Mouse (Mus musculus) CH12.LX (cell line): ENCODE measurements around the gene Cmip. TPM values are rescaled to one million over a fixed set of nuclear protein-coding genes. Genes with fewer than 3 reads are reported as not detected.

ENCODE experiments used
- DNase-seq: peaks from one replicate; pipeline ENCODE4 v3.0.0-alpha.2; 2013; ENCODE audit errors: extremely low read depth
- H3K27ac ChIP-seq: 2 replicates; pipeline ENCODE4 v1.5.1; 2012; ENCODE audit warnings: low read depth, mild to moderate bottlenecking, control low read depth, moderate library complexity; ENCODE audit not compliant: insufficient read depth
- H3K27me3 ChIP-seq: replicated peaks from 2 replicates; pipeline ENCODE3; 2012; ENCODE audit warnings: inconsistent platforms
- H3K36me3 ChIP-seq, 2 experiments: replicated peaks in 1 of 2; 2 replicates each; pipeline versions ENCODE3 to v1.6.1; 2012; ENCODE audit warnings: inconsistent platforms in 1 of 2, low read length in 1 of 2, mild to moderate bottlenecking in 1 of 2, mixed read lengths in 1 of 2, moderate library complexity in 1 of 2; ENCODE audit not compliant: control insufficient read depth in 1 of 2, insufficient read depth in 1 of 2
- H3K4me1 ChIP-seq, 2 experiments: 2 replicates each; pipeline ENCODE4 v1.6.1; 2012; ENCODE audit warnings: inconsistent platforms in 1 of 2, moderate library complexity in 1 of 2; ENCODE audit not compliant: insufficient read depth in 2 of 2, control insufficient read depth in 1 of 2
- H3K4me2 ChIP-seq: 2 replicates; pipeline ENCODE4 v1.6.1; 2012; ENCODE audit warnings: low read depth, mild to moderate bottlenecking, control low read depth; ENCODE audit not compliant: poor library complexity, insufficient read depth, severe bottlenecking
- H3K4me3 ChIP-seq, 3 experiments: fragments of 150-350 bp in 1 of 3; sonication (generic) in 1 of 3; replicated peaks in 1 of 3; 2 replicates each; pipeline versions ENCODE3 to v1.5.1; 2011 to 2012; ENCODE audit warnings: low read depth in 2 of 3, low read length in 2 of 3, mild to moderate bottlenecking in 2 of 3, moderate library complexity in 2 of 3, control low read depth in 1 of 3, improper control_type of control experiment in 1 of 3, inconsistent platforms in 1 of 3, mixed read lengths in 1 of 3; ENCODE audit not compliant: poor library complexity in 1 of 3
- H3K79me2 ChIP-seq: replicated peaks from 2 replicates; pipeline ENCODE4 v1.6.1; 2012; ENCODE audit warnings: mild to moderate bottlenecking, moderate library complexity; ENCODE audit not compliant: control insufficient read depth, poor library complexity, insufficient read depth, severe bottlenecking; ENCODE audit errors: extremely low read depth
- H3K9ac ChIP-seq: 2 replicates; pipeline ENCODE4 v1.6.1; 2012; ENCODE audit warnings: low read depth, mild to moderate bottlenecking, control low read depth, moderate library complexity; ENCODE audit not compliant: insufficient read depth
- H3K9me3 ChIP-seq: replicated peaks from 2 replicates; pipeline ENCODE3; 2012; ENCODE audit warnings: low read length, inconsistent platforms, mixed read lengths
- CHD1 ChIP-seq: IDR thresholded peaks from 2 replicates; pipeline ENCODE4 v1.6.1; 2012; ENCODE audit warnings: low read depth, low read length, improper control_type of control experiment, inconsistent platforms
- CHD2 ChIP-seq: IDR thresholded peaks from 2 replicates; pipeline ENCODE4 v1.6.1; 2011; ENCODE audit warnings: low read length, improper control_type of control experiment
- CTCF ChIP-seq, 2 experiments: IDR thresholded peaks in 1 of 2; conservative IDR thresholded peaks in 1 of 2; 2 replicates each; pipeline ENCODE4 v1.5.1; 2011 to 2012; ENCODE audit warnings: low read depth in 2 of 2, low read length in 2 of 2, improper control_type of control experiment in 1 of 2, inconsistent platforms in 1 of 2, mild to moderate bottlenecking in 1 of 2, moderate library complexity in 1 of 2
- ELF1 ChIP-seq: IDR thresholded peaks from 2 replicates; pipeline ENCODE4 v1.6.1; 2014; ENCODE audit warnings: low read depth, mild to moderate bottlenecking, inconsistent platforms, low read length, improper control_type of control experiment
- IRF4 ChIP-seq: IDR thresholded peaks from 2 replicates; pipeline ENCODE4 v1.6.1; 2014; ENCODE audit warnings: low read depth, mild to moderate bottlenecking, inconsistent platforms, low read length, improper control_type of control experiment
- MEF2A ChIP-seq: IDR thresholded peaks from 2 replicates; pipeline ENCODE4 v1.6.1; 2014; ENCODE audit warnings: low read depth, mild to moderate bottlenecking, inconsistent platforms, low read length, improper control_type of control experiment, borderline replicate concordance
- MYC ChIP-seq: IDR thresholded peaks from 2 replicates; pipeline ENCODE4 v1.6.1; 2011; ENCODE audit warnings: low read depth, mild to moderate bottlenecking, improper control_type of control experiment, low read length
- NRF1 ChIP-seq: IDR thresholded peaks from 2 replicates; pipeline ENCODE4 v1.6.1; 2014; ENCODE audit warnings: low read depth, mild to moderate bottlenecking, inconsistent platforms, low read length, improper control_type of control experiment, moderate library complexity
- POLR2AphosphoS2 ChIP-seq: IDR thresholded peaks from 2 replicates; pipeline ENCODE4 v1.6.1; 2011; ENCODE audit warnings: low read depth, low read length, improper control_type of control experiment
- RAD21 ChIP-seq: IDR thresholded peaks from 2 replicates; pipeline ENCODE4 v1.6.1; 2011; ENCODE audit warnings: low read depth, mild to moderate bottlenecking, low read length, improper control_type of control experiment, moderate library complexity
- SIN3A ChIP-seq: IDR thresholded peaks from 2 replicates; pipeline ENCODE4 v1.6.1; 2012; ENCODE audit warnings: low read length, improper control_type of control experiment, inconsistent platforms
- SMC3 ChIP-seq: IDR thresholded peaks from 2 replicates; pipeline ENCODE4 v1.6.1; 2011; ENCODE audit warnings: low read depth, low read length, improper control_type of control experiment
- TCF12 ChIP-seq: IDR thresholded peaks from 2 replicates; pipeline ENCODE4 v1.6.1; 2014; ENCODE audit warnings: low read depth, mild to moderate bottlenecking, inconsistent platforms, low read length, improper control_type of control experiment
- UBTF ChIP-seq: IDR thresholded peaks from 2 replicates; pipeline ENCODE4 v1.6.1; 2012; ENCODE audit warnings: low read depth, mild to moderate bottlenecking, inconsistent platforms, low read length, improper control_type of control experiment, moderate library complexity
- USF1 ChIP-seq: IDR thresholded peaks from 2 replicates; pipeline ENCODE4 v1.6.1; 2014; ENCODE audit warnings: low read depth, mild to moderate bottlenecking, inconsistent platforms, low read length, improper control_type of control experiment
- ZC3H11A ChIP-seq: IDR thresholded peaks from 2 replicates; pipeline ENCODE4 v1.6.1; 2012; ENCODE audit warnings: low read depth, mild to moderate bottlenecking, inconsistent platforms, low read length, improper control_type of control experiment
- ZNF384 ChIP-seq: IDR thresholded peaks from 2 replicates; pipeline ENCODE4 v1.6.1; 2012; ENCODE audit warnings: low read depth, low read length, improper control_type of control experiment, inconsistent platforms
- dilution Hi-C: fragments of 300-500 bp; cut with MboI; formaldehyde crosslinking; loops from 2 replicates; pipeline ENCODE4 v1.14.3; 2020; ENCODE audit warnings: low sequenced_read_pairs; ENCODE audit not compliant: extremely low pct_unique_long_range_greater_than_20kb, extremely low pct_ligation_motif_present
- in situ Hi-C: fragments of 300-500 bp; cut with MboI; formaldehyde crosslinking; loops from 3 replicates; pipeline ENCODE4 v1.14.3; 2019; ENCODE audit warnings: low sequenced_read_pairs, low pct_ligation_motif_present, low pct_unique_long_range_greater_than_20kb, mixed read lengths
- polyA plus RNA-seq: library from polyadenylated mRNA; unstranded; fragments of >175 nt; gene quantifications from 2 replicates; pipeline ENCODE4 v1.2.1, GENCODE M21; 2012; ENCODE audit warnings: low read depth; ENCODE audit not compliant: insufficient read length
- total RNA-seq, 2 experiments: library from RNA; depleted of rRNA; stranded (reverse); fragments of 300-350 nt in 1 of 2; fragments of >200 nt in 1 of 2; gene quantifications; 2 replicates each; pipeline ENCODE4 v1.2.3; 2012 to 2014

Cmip gene
- total and polyA plus RNA-seq, 3 experiments = 5.2 to 39.0 (median 16.5) TPM

DNA sequence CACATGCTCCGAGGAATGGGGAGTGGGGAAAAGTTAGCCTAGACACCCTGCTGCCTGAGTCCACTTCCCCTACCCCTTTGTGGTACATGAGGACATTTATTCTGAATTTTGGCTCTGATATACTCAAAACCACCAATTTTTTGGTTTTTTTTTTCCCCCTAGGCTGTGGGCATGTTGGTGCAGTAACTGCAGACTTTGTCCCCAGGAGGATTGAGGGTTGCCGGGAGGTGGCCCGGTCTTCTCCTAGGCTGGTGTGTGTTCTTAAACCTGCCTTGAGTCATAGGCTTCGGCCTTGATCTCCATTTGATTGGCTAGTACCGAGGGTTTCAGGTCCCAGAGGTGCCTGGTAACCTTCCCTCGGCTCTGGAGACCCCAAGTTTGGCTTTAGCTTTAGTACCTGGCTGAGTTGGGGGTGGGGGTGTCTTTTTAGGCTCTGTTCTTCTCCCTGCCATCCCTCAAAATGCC lies 1.7 kb downstream of the Cmip start:
- DNase-seq = peak; percentile 55
- Histone ChIP-seq H3K79me2 (peaks cover 63% of the 10 kb centered on the region), H3K9ac (peak overlapping the region; percentile 76), H3K27ac (peak overlapping the region; percentile 74), H3K27me3 (no peaks in the 10 kb centered on the region), H3K4me2 (peak overlapping the region; percentile 63), H3K36me3 (peaks cover 0 to 34% of the 10 kb centered on the region in 2 experiments), H3K9me3 (peaks cover 2% of the 10 kb centered on the region), H3K4me3 (peak overlapping the region; percentile 82 to 91 (median 88)), H3K4me1 (peaks cover 21 to 56% of the 10 kb centered on the region in 2 experiments)
- in situ Hi-C loops (no loop called here), dilution Hi-C loops (no loop called here)
- TF ChIP-seq NRF1 = no peak
- TF ChIP-seq CHD1 = peak; percentile 66; the same call in 1 of the 2 replicates
- TF ChIP-seq ZC3H11A = no peak
- peak; percentile 49; the same call in 1 of the 2 replicates for TF ChIP-seq ZNF384
- TF ChIP-seq RAD21 = no peak
- 0 out of 2 replicates have a peak, but pooled peaks have one; percentile 16 for TF ChIP-seq SIN3A
- TF ChIP-seq TCF12 = peak; percentile 16; the same call in 1 of the 2 replicates
- no peak for TF ChIP-seq UBTF
- no peak for TF ChIP-seq POLR2AphosphoS2
- TF ChIP-seq ELF1 = 0 out of 2 replicates have a peak, but pooled peaks have one; percentile 26
- no peak for TF ChIP-seq IRF4
- TF ChIP-seq SMC3 = no peak
- TF ChIP-seq CHD2 = no peak
- no peak for TF ChIP-seq USF1
- TF ChIP-seq MYC = 0 out of 2 replicates have a peak, but pooled peaks have one; percentile 13
- TF ChIP-seq MEF2A = no peak

- no peak for DNase-seq
- no peaks in the 10 kb centered on the region for H3K27me3 ChIP-seq
- peaks cover 68% of the 10 kb centered on the region for H3K79me2 ChIP-seq
- H3K4me3 ChIP-seq = peak overlapping the region; percentile 82 to 91 (median 88)
- no peak overlapping the region for H3K27ac ChIP-seq
- TF ChIP-seq RAD21 (no peak), NRF1 (no peak), CTCF (conservative IDR thresholded peaks at IDR 0.05 in 1 of 2, IDR thresholded peaks at IDR 0.05 in 1 of 2; ENCODE audit: low read depth in 2 of 2, low read length in 2 of 2) (peak in 1 of 2 experiments; percentile 2; a peak in 1 of 4 replicates)
- peak overlapping the region; percentile 63 for H3K4me2 ChIP-seq
- peaks cover 0 to 35% of the 10 kb centered on the region in 2 experiments for H3K36me3 ChIP-seq
- dilution Hi-C loops = no loop called here
- no peaks in the 10 kb centered on the region for H3K9me3 ChIP-seq
- H3K4me1 ChIP-seq = peaks cover 21 to 58% of the 10 kb centered on the region in 2 experiments
- in situ Hi-C loops = no loop called here
- H3K9ac ChIP-seq = peak overlapping the region; percentile 76
Measured at GRCm38 (mm10) chr8:117259431-117260001, 2.7 kb downstream of the Cmip start.
